ENCODE assay signal across 16 mouse cellular contexts in the genomic region with DNA sequence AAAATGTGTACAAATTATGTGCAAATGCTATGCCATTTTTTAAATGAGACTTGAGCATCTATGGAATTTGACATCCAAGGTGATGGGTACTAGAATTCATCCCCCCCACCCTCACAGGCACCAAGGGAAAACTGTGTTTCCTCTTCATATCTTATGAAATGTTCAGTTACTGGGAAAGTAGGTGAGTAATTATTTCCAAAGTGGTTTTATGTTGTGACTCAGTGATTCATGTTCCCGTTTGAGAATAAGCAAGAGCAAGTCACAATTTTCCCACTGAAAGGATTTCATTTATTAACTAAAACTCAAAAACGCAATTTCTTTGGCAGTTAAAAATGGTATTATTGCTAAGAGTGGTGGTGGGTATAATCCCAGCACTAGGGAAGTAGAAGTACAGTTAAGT.
"Had no signal": no experiment of that assay in that cellular context is flagged by ENCODE, and none has a peak within 500 bp of the region (broad histone marks: within the 10 kb centered on the region; RNA-seq: fewer than 3 reads in every experiment).

No protein-coding gene starts in this region.

- H3K27me3 ChIP-seq: liver, embryonic 13.5 days; midbrain, embryonic 12.5 days; midbrain, embryonic 15.5 days; neural tube, embryonic 12.5 days; neural tube, embryonic 15.5 days had no signal

- DNase-seq: kidney, adult 9 months; kidney, postnatal 14 days; kidney, postnatal 4 days; layer of hippocampus, adult 9-11 months; liver, embryonic 13.5 days; lung, embryonic 14.5 days; right cerebral cortex, adult 18-20 months; right cerebral cortex, postnatal 25 days; spleen, adult 18-20 months; thymus, adult 18-20 months; thymus, postnatal 36 days had no signal

- ATAC-seq: lung, postnatal 0 days; midbrain, embryonic 15.5 days had no signal
